In the genomic region with DNA sequence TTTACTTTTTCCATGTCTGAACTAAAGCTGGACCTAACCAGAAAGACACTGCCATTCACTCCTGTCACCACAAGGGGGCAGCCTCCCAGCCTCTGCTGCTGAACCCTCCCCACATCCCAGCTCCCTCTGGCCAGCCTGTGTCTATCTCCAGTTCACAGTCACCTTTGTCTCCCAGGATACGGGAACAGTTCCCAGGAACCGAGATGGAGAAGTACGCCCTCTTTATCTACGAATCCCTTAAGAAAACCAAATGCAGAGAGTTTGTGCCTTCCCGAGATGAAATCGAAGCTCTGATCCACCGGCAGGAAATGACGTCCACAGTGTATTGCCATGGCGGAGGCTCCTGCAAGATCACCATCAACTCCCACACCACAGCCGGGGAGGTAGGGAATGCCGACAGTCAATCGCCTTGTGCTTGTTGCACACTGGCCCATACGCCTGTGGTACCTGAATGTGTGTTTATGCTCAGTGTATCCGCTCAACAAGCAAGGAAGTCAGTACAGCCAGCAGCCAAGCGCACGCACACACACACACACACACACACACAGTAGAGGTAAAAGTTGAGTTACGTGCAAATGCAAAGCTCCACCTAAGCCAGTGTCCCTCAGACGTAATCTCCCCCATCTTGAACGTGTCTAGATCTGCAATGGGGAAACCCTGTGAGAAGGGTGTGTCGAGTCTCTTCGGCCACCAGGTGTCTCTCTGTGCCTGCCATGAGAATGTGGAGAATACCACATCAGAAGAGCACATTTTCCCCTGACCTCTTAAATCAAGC, we compare ENCODE assay signal across 8 mouse cellular contexts. TPM values are rescaled to one million over a fixed set of nuclear protein-coding genes. Genes with fewer than 3 reads are reported as not detected.
A peak's percentile ranks its signal among the peaks of the same experiment; 100 is the strongest.
DNase-seq lines count a peak whose midpoint lies in the region; ATAC-seq and TF ChIP-seq lines count a peak whose summit lies in the region.

No protein-coding gene starts in this region.

- 80% methylated on average over 21 of the region's 21 CpGs for WGBS in embryonic facial prominence, embryonic 13.5 days
- 74% methylated on average over 21 of the region's 21 CpGs for WGBS in heart, embryonic 15.5 days
- WGBS in neural tube, embryonic 13.5 days, result 86% methylated on average over 21 of the region's 21 CpGs

- H3K27ac ChIP-seq in embryonic facial prominence, embryonic 13.5 days, result no peak overlapping the region
- no peak overlapping the region for H3K27ac ChIP-seq in heart, embryonic 15.5 days
- no peak overlapping the region for H3K27ac ChIP-seq in neural tube, embryonic 13.5 days (replicated peaks)
- no peak overlapping the region for H3K27ac ChIP-seq in testis, adult 2 months (ENCODE audit: control insufficient read depth, insufficient read depth, low read depth, low read length)

- no peaks in the 10 kb centered on the region for H3K9me3 ChIP-seq in embryonic facial prominence, embryonic 13.5 days
- H3K9me3 ChIP-seq in heart, embryonic 15.5 days (replicated peaks), result no peaks in the 10 kb centered on the region
- H3K9me3 ChIP-seq in neural tube, embryonic 13.5 days, result no peaks in the 10 kb centered on the region

- peak; percentile 45 to 61 for DNase-seq in CD8-positive naive resting alpha-beta T cell, adult 2 months (ENCODE audit: low read depth in 2 of 2, low spot score in 2 of 2)
- DNase-seq in adrenal gland, postnatal 25 days, result peak; percentile 78
- DNase-seq in kidney, postnatal 25 days, result peak; percentile 79 to 83
- peak; percentile 62 to 69 for DNase-seq in lung, adult 18-20 months

- no peak overlapping the region for H3K4me3 ChIP-seq in embryonic facial prominence, embryonic 13.5 days
- no peak overlapping the region for H3K4me3 ChIP-seq in heart, embryonic 15.5 days
- no peak overlapping the region for H3K4me3 ChIP-seq in neural tube, embryonic 13.5 days
- no peak overlapping the region for H3K4me3 ChIP-seq in testis, adult 2 months (ENCODE audit: control insufficient read depth, low read depth, low read length)

- no peak overlapping the region for H3K4me2 ChIP-seq in embryonic facial prominence, embryonic 13.5 days
- H3K4me2 ChIP-seq in heart, embryonic 15.5 days, result no peak overlapping the region
- H3K4me2 ChIP-seq in neural tube, embryonic 13.5 days, result no peak overlapping the region

- ATAC-seq in embryonic facial prominence, embryonic 13.5 days (ENCODE audit: insufficient number of reproducible peaks, insufficient read depth, low FRiP score, low TSS enrichment, low read depth), result 0 out of 2 replicates have a peak, but pooled peaks have one; percentile 10
- ATAC-seq in heart, embryonic 15.5 days (replicated peaks; ENCODE audit: insufficient number of reproducible peaks, insufficient read depth, low FRiP score, low read depth), result peak; percentile 33; the same call in 1 of the 2 replicates
- peak; percentile 66 for ATAC-seq in neural tube, embryonic 13.5 days (ENCODE audit: low read depth)

- H3K27me3 ChIP-seq in embryonic facial prominence, embryonic 13.5 days, result no peaks in the 10 kb centered on the region
- no peaks in the 10 kb centered on the region for H3K27me3 ChIP-seq in heart, embryonic 15.5 days
- no peaks in the 10 kb centered on the region for H3K27me3 ChIP-seq in neural tube, embryonic 13.5 days
- no peaks in the 10 kb centered on the region for H3K27me3 ChIP-seq in testis, adult 2 months (ENCODE audit: control insufficient read depth, insufficient read depth, low read length)

- H3K4me1 ChIP-seq in embryonic facial prominence, embryonic 13.5 days, result no peaks in the 10 kb centered on the region
- H3K4me1 ChIP-seq in heart, embryonic 15.5 days (replicated peaks), result peaks cover 7% of the 10 kb centered on the region
- H3K4me1 ChIP-seq in neural tube, embryonic 13.5 days (replicated peaks), result peaks cover 12% of the 10 kb centered on the region
- H3K4me1 ChIP-seq in testis, adult 2 months (ENCODE audit: control insufficient read depth, insufficient read depth, low read length), result no peaks in the 10 kb centered on the region

- peaks cover 96% of the 10 kb centered on the region for H3K36me3 ChIP-seq in embryonic facial prominence, embryonic 13.5 days
- H3K36me3 ChIP-seq in heart, embryonic 15.5 days, result peaks cover 59% of the 10 kb centered on the region
- H3K36me3 ChIP-seq in neural tube, embryonic 13.5 days, result peaks cover 80% of the 10 kb centered on the region
- no peaks in the 10 kb centered on the region; the same call in 1 of the 2 replicates for H3K36me3 ChIP-seq in testis, adult 2 months (ENCODE audit: control insufficient read depth, insufficient read depth, low read length)

- TF ChIP-seq CTCF in testis, adult 2 months (IDR thresholded peaks at IDR 0.05; ENCODE audit: control insufficient read depth, insufficient read depth, insufficient replicate concordance, low read depth, low read length), result peak; percentile 89; the same call in 1 of the 2 replicates

- no peak overlapping the region for H3K9ac ChIP-seq in embryonic facial prominence, embryonic 13.5 days
- no peak overlapping the region for H3K9ac ChIP-seq in heart, embryonic 15.5 days
- H3K9ac ChIP-seq in neural tube, embryonic 13.5 days, result no peak overlapping the region

- no peak for TF ChIP-seq POLR2A in testis, adult 2 months (IDR thresholded peaks at IDR 0.05; ENCODE audit: control insufficient read depth, low read depth, low read length)

RNA-seq across cellular contexts. Expression of gene Retreg1, which starts 37.5 kb away (rescaled TPM):
- total RNA-seq in adrenal gland, postnatal 25 days (2021), result 30.1 and 40.7 TPM in 2 replicates
- polyA plus RNA-seq in embryonic facial prominence, embryonic 13.5 days (2015; fragmentation: Nextera tagmentation; extraction: Ambion mirVana), result 4.7 and 5.5 TPM in 2 replicates
- 60.3 and 84.6 TPM in 2 replicates for polyA plus RNA-seq in heart, embryonic 15.5 days (2015; fragmentation: Nextera tagmentation; extraction: Ambion mirVana)
- 9.0 and 11.3 TPM in 2 replicates for polyA plus RNA-seq in neural tube, embryonic 13.5 days (2015; fragmentation: Nextera tagmentation; extraction: Ambion mirVana)
- polyA plus RNA-seq in testis, adult 2 months (2012; rRNA removed), result 42.7 and 46.1 TPM in 2 replicates

Comparison
In these comparisons a context has a peak if more than half of its experiments do, and no peak if none do; other contexts are left out.
1. ATAC-seq: peak in every context shown above with its lines; median percentile 66 in neural tube, embryonic 13.5 days; 33 in heart, embryonic 15.5 days; 10 in embryonic facial prominence, embryonic 13.5 days.